Mouse (Mus musculus) embryo, embryonic 10.5 days (tissue): ENCODE measurements around the gene P2ry2.

Experiments used
- DNase-seq: peaks from one replicate; pipeline ENCODE4 v3.0.0-alpha.2; 2015; ENCODE audit warnings: low spot score

P2ry2 gene

GRCm38 (mm10) chr7:100988092-100988491, 24.6 kb downstream of the P2ry2 start:
- DNase-seq, result peak; percentile 85

GRCm38 (mm10) chr7:100984452-100985395, 27.9 kb downstream of the P2ry2 start:
- peak; percentile 67 for DNase-seq

- no peak for DNase-seq
These were observed 33.5 kb downstream of the P2ry2 start for GRCm38 (mm10) chr7:100979175-100979574.

GRCm38 (mm10) chr7:100978171-100978570, 34.5 kb downstream of the P2ry2 start:
- no peak for DNase-seq

- no peak for DNase-seq
These were observed 38.3 kb downstream of the P2ry2 start, which contains the start of gene P2ry6 for GRCm38 (mm10) chr7:100974135-100974903. P2ry6 (minus strand) TSS chr7:100974649.

- DNase-seq, result no peak
These were observed 39.8 kb downstream of the P2ry2 start for GRCm38 (mm10) chr7:100972875-100973274.

- DNase-seq, result no peak
These were observed 43.6 kb downstream of the P2ry2 start for GRCm38 (mm10) chr7:100968874-100969659.

GRCm38 (mm10) chr7:100968376-100968775, 44.3 kb downstream of the P2ry2 start:
- no peak for DNase-seq

- DNase-seq, result no peak
These were observed 44.8 kb downstream of the P2ry2 start for GRCm38 (mm10) chr7:100967850-100968249.

GRCm38 (mm10) chr7:100966014-100966413, 46.7 kb downstream of the P2ry2 start:
- DNase-seq, result no peak

GRCm38 (mm10) chr7:100965079-100965478, 47.6 kb downstream of the P2ry2 start:
- peak; percentile 62 for DNase-seq

- no peak for DNase-seq
These were observed 48.4 kb downstream of the P2ry2 start for GRCm38 (mm10) chr7:100964242-100964641.

- no peak for DNase-seq
These were observed 49.3 kb downstream of the P2ry2 start for GRCm38 (mm10) chr7:100963381-100963780.

GRCm38 (mm10) chr7:100961146-100961545, 51.5 kb downstream of the P2ry2 start:
- DNase-seq, result no peak

- DNase-seq, result no peak
These were observed 52.2 kb downstream of the P2ry2 start for GRCm38 (mm10) chr7:100960462-100960861.

GRCm38 (mm10) chr7:100958426-100958825, 54.2 kb downstream of the P2ry2 start:
- peak; percentile 52 for DNase-seq

GRCm38 (mm10) chr7:100952686-100953085, 60.0 kb downstream of the P2ry2 start:
- no peak for DNase-seq

- DNase-seq, result no peak
These were observed 60.8 kb downstream of the P2ry2 start for GRCm38 (mm10) chr7:100951903-100952302.

GRCm38 (mm10) chr7:100950481-100951010, 62.1 kb downstream of the P2ry2 start:
- DNase-seq, result no peak

GRCm38 (mm10) chr7:100950031-100950430, 62.6 kb downstream of the P2ry2 start:
- DNase-seq, result no peak
